Mouse (Mus musculus): ENCODE results near the gene Fsd1.
"Not testable (repeated sequence)": the region's sequence is repeated elsewhere in the genome, so short reads cannot be mapped to it uniquely, and the experiment has no call there.

The Fsd1 gene

DNA sequence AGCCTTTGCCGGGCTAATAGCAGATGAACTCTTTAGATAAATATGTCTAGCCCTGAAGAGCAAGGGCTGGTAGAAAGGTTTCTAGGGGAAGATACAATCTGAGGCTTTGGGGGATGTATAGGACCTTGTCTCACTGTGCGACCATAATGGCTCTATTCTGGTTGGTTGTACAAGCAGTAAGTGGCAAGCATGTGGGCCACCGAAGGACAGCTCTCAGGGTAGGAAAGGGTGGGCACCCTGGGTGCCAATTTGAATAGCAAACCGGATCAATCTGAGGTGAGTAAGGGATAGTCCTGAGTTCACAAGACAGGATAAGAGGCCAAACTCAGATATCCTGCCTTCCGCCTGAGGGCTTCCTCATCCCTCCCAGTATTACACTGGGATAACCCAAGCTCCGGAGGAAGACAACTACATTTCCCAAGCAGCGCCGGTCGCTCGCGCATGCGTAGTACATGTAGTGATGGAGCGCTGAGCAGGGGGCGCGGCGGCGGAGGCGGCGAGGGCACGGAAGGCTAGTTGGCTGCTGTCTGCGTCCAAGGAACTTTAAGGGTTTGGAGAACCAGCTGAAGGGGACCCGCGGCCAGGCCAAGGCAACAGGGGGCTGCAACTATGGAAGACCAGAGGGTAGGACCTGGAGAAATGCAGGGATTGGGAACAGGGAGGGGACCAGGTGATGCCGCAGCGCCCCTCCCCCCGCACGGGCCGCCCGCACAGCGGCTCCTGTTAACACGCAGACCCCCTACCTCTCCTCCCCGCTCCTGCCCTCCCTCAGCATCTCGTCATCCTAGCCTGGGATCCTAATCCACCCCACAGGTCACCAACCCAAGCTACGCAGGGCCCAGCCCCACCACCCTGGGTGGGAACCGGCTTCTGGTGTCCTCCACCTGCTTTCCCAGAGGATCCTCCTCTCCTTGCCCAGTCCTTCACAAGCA lies at the start of gene Fsd1:
Fsd1 (plus strand) TSS at position 480 of the 932 bp plus-strand sequence.
- no peak for DNase-seq (ENCODE audit: extremely low read depth, low read depth, low spot score)

DNA sequence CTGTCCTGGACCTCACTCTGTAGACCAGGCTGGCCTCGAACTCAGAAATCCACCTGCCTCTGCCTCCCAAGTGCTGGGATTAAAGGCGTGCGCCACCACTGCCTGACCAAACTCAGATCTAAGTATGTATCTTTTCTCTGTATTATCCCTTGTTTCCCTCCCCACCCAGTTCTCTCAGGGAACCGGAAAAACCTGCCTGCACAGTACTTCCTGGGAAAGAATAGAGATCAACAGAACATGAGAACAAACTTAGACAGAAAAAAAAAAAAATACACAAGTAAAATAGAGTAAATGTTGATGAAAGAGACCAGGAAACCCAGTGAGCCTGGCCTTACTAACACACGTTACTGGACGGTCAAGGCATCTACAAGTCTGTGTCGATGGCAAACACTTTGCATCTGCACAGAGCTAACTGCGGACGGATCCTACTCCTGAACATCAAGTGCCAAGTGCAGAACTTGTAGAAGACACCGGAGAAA lies 41.9 kb upstream of the Fsd1 start:
- not testable (repeated sequence) for DNase-seq (ENCODE audit: extremely low read depth, low read depth, low spot score)

DNA sequence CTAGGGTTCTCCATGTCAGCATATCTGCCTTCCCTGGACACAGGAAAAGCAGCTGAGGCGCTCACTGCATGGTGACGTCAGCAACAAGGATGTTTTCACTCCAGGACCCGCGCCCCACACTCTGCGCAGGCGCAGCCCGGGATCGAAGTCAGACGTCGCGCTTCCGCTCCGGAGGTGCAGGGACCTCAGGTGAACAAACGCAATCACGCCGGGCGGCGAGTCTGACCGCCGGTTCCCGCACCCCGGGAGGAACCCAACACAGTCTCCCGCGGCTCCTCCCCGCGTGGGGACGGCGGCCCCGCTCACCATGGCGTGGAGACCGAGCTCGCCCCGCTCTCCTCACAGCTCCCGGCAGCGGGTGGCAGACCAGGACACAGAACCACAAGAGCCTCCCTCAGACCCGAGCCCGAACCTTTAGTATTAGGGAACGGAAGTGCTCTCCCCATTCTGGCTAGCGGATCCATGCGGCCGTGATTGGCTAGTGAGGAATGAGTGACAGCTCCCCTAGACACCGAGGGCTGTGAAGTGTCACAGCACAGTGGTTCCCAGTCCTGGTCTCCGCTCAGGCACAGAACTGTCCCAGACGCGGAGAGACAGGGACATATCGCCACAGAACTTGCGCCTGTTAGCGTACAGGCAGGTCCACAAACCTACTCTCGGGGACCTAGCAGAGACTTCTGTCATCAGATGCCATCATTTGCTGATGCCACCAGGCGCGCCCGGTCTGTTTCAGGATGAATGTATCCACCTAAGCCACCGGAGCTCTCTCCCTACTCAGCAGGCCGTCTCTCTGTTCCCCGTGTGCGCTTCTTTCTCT lies 41.2 kb upstream of the Fsd1 start:
- not testable (repeated sequence) for DNase-seq (ENCODE audit: extremely low read depth, low read depth, low spot score)

DNA sequence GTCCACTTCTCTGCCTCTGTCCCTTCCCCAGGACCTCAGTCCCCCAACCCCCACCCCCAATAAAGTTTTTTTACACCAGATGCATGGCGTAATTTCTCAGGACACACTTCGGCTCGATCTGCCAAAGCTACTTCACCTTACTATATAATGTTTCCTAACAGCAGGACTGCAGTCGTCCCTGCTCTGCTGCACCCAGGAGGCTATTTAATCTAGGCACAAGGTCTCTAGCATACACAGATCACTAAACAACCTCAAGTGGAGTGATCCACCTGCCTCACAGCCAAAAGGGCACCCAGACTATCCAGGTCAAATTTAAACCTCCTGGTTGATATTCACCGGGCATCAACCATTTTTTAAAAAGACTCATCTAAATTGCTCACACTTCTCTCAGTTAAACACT lies 40.6 kb upstream of the Fsd1 start:
- DNase-seq (ENCODE audit: extremely low read depth, low read depth, low spot score) = no peak

DNA sequence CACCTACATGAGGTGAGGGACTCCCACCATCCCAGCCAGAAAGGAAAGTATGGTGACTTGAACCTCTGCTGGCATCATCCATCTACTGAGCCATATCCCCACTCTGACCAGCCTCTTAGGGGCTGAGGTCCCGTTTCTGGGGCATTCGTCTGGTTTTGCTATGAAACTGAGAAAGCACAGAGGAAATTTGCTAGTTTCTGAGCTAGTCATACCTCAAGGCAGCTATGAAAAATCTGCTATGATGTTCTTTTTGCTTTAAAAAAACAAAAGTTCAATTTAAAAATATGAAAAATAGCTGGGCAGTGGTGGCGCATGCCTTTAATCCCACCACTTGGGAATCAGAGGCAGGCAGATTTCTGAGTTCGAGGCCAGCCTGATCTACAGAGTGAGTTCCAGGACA lies 37.7 kb upstream of the Fsd1 start:
- no peak for DNase-seq (ENCODE audit: extremely low read depth, low read depth, low spot score)

DNA sequence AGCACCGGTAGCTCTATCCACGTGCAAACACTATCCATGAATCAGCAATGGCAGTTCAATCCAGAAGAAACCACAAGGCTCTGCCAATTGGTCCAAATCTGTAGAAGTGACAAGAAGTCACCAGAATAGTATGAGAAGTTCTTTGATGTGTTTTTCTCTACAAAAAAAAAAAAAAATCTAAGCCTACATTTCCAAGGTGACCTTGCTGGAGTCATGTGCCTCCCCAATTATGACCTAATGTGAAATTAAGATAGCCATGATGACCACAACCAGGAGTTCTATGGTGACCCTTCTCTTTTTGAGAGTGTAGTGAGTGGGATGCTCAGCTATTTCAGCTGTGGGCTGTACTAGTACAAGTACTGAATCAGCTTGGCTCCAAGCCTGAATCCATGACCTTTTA lies 36.9 kb upstream of the Fsd1 start, which contains the start of gene Zfp119b:
Zfp119b (minus strand) TSS at position 101 of the 400 bp plus-strand sequence.
- DNase-seq (ENCODE audit: extremely low read depth, low read depth, low spot score) = no peak

DNA sequence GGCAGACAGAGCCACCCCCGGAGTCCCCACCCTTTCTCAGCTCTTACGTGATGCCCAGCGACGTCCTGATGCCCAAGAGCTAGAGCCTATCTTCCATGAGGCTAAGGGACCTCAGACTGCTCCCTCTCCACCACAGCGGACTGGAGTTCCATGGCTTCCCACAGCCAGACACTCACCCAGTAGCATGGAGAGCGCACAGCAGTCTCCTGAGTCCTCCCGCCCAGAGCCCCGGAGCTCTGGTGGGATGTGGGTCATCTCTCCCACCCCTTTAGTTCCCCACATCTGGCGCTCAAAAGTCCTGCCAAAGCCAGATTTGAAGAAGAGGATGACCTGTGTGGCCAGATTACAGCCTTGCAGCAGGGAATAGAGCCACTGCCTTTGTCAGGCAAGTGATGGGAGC lies 35.7 kb upstream of the Fsd1 start:
- DNase-seq (ENCODE audit: extremely low read depth, low read depth, low spot score) = no peak

DNA sequence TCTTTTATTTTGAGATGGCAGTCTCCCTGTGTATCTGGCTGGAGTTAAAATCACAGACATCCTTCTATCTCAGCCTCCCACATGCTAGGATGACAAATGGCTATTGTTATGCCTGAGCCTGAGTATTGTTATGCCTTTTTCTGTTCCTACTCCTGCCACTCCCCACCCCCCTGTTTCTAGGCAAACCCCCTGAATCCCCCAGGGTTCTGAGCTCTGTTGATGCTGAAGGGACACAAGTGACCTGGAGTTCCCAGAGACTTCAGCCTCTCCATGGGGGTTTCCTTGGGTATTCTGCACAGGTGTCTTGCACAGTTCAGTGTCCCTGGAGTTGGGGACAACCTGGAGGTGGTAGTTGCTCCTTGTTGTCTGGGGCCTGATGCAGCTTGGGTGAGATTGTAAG lies 34.3 kb upstream of the Fsd1 start:
- DNase-seq (ENCODE audit: extremely low read depth, low read depth, low spot score) = no peak

DNA sequence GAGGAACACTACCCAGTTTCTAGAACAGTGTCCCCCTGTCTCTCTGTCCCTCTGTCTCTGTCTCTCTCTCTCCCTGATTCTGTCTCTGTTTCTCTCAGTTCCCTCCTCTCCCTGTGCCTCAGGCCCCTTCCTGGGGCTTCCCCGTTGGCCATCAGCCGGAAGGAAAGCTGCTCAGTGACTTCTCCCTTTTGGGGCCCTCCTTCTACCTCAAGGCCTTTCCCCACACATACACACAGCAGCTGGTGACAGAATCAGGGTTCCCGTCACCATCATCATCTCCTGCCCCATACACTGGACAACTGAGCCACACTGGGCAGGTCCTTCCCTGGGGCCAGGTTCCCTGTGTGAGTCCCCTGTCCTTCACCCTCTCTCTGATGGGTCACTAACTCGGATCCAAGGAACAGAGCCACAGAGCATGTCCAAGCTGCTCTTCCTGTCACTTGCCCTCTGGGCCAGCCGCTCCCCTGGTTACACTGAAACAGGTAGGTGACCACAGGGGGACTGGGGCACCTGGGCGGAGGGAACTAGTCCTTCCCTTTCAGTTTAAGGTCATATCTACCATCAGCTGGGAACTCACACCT lies 33.8 kb upstream of the Fsd1 start, which contains the start of gene Ebi3:
Ebi3 (plus strand) TSS at position 194 of the 581 bp plus-strand sequence.
- DNase-seq (ENCODE audit: extremely low read depth, low read depth, low spot score) = no peak

DNA sequence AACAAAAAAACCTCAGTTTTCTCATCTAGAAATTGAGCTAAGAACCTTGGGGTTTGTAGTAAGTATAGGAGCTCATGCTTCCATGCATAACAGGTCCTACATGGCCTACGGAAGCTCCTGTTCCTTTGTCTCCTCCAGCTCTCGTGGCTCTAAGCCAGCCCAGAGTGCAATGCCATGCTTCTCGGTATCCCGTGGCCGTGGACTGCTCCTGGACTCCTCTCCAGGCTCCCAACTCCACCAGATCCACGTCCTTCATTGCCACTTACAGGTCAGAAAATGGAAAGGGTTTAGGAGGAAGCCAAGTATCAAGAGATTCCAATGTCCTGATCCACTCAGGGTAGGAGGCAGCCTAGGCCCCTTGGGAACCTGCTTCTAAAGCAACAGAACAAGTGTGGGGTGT lies 32.6 kb upstream of the Fsd1 start:
- no peak for DNase-seq (ENCODE audit: extremely low read depth, low read depth, low spot score)

DNA sequence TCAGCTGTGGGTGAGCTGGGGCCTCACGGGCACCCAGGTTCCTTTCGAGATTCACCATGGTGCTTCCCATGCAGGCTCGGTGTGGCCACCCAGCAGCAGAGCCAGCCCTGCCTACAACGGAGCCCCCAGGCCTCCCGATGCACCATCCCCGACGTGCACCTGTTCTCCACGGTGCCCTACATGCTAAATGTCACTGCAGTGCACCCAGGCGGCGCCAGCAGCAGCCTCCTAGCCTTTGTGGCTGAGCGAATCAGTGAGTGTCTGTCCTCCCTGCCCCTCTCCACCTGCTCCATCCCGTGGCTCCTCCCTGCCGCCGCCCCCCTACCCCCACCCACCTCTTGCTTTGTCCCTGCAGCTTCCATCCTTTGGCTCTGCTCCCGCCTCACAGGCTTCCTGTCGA lies 32.1 kb upstream of the Fsd1 start:
- DNase-seq (ENCODE audit: extremely low read depth, low read depth, low spot score) = no peak

DNA sequence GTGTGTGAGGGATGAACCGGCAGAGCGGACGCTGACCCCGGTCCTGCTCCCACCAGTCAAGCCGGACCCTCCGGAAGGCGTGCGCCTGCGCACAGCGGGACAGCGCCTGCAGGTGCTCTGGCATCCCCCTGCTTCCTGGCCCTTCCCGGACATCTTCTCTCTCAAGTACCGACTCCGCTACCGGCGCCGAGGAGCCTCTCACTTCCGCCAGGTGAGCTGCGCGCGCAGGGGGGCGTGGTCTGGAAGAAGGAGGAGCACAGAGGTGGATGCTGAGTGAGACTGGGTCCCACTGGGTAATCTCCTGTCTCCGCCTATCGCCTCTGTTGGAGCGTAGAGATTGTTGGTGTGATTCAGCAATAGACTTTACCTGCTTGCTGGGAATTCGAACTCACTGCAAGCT lies 30.2 kb upstream of the Fsd1 start:
- no peak for DNase-seq (ENCODE audit: extremely low read depth, low read depth, low spot score)

DNA sequence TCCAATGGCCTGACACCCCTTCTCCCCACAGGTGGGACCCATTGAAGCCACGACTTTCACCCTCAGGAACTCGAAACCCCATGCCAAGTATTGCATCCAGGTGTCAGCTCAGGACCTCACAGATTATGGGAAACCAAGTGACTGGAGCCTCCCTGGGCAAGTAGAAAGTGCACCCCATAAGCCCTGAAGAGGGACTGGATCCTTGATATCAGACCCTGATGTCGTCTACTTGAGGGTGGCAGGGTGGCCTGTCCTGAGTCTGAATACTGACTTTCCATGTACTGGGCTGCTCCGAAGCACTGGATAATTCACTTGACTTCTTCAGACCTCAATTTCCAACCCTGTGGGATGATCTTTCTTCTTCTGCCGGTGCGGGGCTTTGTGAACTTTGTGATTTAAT lies 29.7 kb upstream of the Fsd1 start:
- DNase-seq (ENCODE audit: extremely low read depth, low read depth, low spot score) = no peak

DNA sequence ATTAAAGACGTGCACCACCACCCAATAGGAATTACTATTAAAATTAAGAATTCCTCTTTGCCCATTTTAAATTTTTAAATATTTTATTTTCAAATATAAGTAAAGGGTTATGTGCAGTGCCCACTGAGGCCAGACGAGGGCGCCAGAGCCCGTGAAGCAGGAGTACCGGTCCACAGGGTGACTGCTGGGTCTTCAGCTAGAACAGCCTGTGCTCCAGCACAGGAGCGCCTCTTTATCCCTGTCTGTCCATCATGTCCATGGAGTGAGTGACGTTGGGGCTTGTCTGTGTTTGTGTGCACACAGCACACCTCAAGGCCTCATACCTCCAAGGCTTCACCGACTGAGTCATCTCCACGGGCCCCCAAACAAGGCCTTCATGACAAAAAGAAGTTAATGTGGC lies 29.1 kb upstream of the Fsd1 start:
- DNase-seq (ENCODE audit: extremely low read depth, low read depth, low spot score) = no peak

DNA sequence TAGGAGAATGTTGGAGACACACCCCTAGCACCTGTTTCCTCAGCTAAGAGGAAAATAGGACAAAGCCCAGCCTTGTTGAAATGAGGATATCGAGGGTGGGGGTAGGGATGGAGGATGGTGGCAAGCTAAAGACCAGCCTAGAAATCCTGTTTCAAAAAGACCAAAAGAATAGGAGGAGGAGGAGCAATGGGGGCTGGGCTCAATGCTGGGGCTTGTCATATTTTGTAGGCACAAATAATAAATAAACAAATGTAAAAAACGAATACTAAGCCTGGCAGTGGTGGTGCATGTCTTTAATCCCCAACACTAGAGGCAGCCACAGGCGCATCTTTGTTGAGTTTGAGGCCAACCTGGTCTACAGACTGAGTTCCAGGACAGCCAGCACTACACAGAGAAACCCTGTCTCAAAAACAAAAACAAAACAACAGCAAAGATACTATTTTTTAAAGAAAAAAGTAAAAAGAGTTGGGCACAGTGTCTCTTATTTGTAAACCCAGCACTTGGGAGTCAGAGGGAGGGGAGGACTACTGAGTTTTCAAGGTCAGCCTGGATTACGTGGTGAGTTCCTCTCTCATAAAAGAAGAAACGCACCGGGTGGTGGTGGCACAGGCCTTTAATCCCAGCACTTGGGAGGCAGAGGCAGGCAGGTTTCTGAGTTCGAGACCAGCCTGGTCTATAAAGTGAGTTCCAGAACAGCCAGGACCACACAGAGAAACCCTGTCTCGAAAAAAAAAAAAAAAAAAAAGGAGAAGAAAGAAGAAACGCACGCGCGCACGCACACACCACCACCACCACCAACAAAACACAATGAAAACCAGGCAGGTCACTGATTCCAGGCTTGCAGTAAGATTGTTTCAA lies 28.4 kb upstream of the Fsd1 start:
- DNase-seq (ENCODE audit: extremely low read depth, low read depth, low spot score) = no peak

DNA sequence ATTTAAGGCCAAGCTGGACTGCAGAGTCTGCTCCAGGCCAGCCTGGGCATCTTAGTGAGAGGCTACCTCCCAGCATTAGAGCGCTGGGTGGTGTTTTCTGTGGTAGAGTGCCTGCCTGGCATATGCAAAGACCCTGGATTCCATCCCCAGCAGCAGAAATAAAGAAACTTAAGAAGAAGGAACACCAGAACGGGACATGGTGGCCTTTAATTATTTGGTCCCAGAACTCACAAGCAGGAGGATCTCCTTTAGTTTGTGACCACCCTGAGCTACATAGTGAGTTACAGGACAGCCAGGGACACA lies 27.8 kb upstream of the Fsd1 start:
- DNase-seq (ENCODE audit: extremely low read depth, low read depth, low spot score) = no peak

DNA sequence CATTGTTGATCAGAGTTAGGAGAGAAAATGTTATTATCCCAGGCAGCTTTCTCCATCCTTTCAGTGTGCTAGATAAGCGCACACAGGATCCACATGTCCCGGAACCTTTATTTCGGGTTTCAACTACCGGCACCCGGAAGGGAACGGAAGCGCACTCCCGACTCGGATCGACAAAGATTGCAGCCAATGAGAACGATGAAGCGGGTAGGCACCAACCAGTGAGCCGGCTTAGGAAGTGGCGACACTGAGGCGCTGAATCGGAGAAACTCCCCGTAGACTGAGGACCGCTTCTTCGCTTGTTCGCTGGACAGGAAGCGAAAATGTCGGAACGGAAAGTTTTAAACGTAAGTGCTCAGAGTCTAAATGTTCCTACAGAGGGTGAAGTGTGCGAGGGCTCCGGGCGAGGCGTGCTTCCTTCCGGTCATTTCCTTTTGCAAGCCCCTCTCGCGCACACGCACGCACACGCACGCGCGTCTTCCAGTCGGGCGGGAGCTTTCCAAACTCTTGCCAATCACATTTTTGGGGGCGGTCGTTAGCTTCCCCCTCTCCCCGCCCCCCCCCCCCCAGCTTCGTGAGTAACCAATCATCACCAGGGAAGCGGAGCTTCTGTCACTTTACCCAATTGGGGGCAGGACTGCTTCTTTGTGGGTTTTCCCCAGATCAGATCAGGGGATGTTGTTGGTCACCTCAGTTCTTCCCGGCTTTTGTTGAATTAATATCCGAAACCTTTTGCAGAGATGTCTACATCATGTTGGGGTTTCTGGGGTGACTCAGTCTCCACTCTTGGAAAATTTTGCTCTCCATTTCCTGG lies 27.2 kb upstream of the Fsd1 start, which contains the start of gene Yju2:
Yju2 (plus strand) TSS at position 182 of the 811 bp plus-strand sequence.
- peak; percentile 67 for DNase-seq (ENCODE audit: extremely low read depth, low read depth, low spot score)

DNA sequence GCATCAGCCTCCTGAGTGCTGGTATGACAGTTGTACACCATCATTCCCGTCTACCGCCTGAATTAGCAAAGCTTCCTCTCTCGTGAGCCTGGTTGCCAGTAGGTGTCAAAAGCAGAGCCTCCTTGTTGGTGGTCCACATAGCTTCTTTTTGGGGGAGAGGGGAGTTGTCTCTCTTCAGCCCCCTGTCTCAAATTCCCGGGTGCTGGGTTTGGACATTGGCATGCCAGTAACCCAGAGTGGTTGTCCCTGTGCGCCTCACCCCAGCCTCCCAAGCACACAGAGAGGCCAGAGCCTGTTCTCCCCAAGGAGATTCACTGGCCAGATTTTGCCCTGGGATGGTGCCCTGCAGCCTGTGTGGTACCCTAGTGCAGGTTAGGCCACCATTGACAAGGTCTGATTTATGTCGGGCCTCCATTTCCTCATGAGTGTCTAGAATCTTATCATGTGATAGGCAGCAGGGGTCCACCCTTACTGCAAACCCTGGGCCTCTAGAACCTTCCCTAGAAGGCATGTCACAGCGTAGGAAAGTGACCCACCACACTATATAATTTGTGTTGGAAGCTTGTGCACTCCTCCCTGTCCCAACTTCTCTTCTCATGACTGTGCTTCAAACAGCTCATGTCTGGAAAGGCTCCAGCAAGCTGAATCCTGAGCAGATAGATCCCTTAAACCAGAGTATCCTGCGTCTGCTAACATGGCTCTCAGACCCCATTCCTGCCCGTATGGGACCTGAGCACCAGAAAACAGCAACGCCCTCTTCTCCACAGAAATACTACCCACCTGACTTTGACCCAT lies 26.2 kb upstream of the Fsd1 start:
- DNase-seq (ENCODE audit: extremely low read depth, low read depth, low spot score) = no peak

DNA sequence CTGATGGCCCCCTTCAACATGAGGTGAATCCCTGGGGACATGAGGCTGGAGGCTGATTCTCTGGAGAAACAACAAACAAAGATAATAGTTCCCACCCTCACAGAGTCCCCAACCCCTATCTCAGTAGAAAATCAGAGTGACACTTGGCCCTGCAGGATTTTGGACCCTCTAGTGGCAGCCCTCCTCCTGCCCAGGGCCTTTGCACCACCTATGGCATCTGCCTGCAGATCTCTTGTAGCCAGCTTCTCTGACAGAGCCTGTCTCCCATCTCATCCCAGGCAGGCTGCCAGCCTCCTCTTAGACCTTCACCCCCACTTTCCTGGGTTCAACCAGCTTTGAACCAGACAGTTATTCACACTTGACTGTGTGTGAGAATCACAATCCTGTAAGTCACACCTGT lies 25.5 kb upstream of the Fsd1 start:
- DNase-seq (ENCODE audit: extremely low read depth, low read depth, low spot score) = no peak

All from fat pad, adult 2 months (tissue).